Mouse (Mus musculus) kidney, postnatal 25 days (tissue): ENCODE results near the gene Fam217a.
"Not testable (repeated sequence)": the region's sequence is repeated elsewhere in the genome, so short reads cannot be mapped to it uniquely, and the experiment has no call there.

Experiments used
- DNase-seq, 2 experiments: peaks; one replicate each; pipeline ENCODE4 v3.0.0; 2021; ENCODE audit warnings: mixed read lengths in 2 of 2

The Fam217a gene

DNA sequence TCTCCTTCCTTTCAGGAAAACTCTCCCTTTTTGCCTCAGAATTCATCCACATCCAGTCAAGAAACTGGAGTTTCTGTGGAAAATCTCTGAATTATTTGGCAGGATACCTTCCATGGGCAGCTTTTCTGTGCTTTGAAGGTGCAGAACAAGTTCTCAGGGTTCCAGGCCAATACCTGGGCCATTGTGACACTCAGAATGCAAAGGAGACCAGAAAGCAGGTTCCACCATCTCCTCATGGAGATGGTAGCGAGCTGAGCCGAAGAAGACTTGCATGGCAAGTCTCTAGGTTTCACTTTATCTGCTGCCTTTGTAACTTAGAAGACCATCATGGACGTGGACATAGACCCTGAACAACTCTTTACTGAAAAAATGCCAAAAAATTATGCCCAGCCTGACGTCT, at the start of gene Fam217a, which contains the start of gene 4933417A18Rik:
Fam217a (minus strand) TSS at position 101 of the 400 bp plus-strand sequence.
4933417A18Rik (plus strand) TSS at position 200 of the 400 bp plus-strand sequence.
- DNase-seq = no peak

GRCm38 (mm10) chr13:34973770-34974169, 49.7 kb upstream of the Fam217a start:
- DNase-seq = no peak

DNA sequence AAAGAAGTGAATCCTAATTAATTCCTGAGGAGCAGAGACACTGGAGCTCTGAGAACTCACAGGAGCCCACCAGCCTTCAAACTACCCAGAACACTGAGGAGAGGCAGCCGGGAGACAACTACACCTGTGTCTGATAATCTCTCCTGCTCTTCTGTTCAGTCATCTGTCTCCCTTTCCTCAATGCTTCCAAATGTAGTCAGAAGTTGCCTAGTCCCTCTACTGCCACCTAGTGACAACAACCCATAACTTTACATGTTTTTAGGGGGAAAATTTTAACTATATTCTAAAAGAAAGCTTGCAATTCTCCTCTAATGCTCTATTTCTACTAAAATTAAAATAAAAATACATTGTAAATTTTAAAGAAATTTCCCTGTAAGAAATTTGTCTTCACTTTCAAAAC, 49.0 kb upstream of the Fam217a start:
- DNase-seq = no peak

- not testable (repeated sequence) for DNase-seq
Observed at GRCm38 (mm10) chr13:34972456-34972855, 48.3 kb upstream of the Fam217a start.

DNA sequence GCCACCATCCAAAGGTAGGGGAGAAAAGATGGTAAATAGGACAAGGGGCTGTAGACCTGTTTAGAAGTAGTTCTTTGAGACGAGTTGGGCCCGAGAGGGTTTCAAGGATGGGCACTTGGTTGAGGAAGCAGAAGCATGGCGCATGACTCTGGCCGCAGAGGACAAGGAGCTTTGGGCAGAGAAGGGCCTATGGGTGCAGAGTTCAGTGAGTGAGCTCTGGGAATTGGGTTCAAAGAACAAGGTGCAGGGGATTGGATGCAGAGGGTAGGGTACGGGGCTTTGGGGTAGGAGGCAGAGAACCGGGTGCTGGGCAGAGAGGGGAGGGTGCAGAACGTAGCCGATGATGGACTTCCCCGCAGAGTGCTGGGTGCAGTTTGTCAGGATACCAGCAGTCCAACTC, 41.5 kb upstream of the Fam217a start:
- peak in 1 of 2 experiments; percentile 37 for DNase-seq

GRCm38 (mm10) chr13:34964866-34965265, 40.8 kb upstream of the Fam217a start:
- DNase-seq = peak in 1 of 2 experiments; percentile 59

- peak; percentile 30 to 43 for DNase-seq
Observed at GRCm38 (mm10) chr13:34964419-34964818, 40.3 kb upstream of the Fam217a start.

DNA sequence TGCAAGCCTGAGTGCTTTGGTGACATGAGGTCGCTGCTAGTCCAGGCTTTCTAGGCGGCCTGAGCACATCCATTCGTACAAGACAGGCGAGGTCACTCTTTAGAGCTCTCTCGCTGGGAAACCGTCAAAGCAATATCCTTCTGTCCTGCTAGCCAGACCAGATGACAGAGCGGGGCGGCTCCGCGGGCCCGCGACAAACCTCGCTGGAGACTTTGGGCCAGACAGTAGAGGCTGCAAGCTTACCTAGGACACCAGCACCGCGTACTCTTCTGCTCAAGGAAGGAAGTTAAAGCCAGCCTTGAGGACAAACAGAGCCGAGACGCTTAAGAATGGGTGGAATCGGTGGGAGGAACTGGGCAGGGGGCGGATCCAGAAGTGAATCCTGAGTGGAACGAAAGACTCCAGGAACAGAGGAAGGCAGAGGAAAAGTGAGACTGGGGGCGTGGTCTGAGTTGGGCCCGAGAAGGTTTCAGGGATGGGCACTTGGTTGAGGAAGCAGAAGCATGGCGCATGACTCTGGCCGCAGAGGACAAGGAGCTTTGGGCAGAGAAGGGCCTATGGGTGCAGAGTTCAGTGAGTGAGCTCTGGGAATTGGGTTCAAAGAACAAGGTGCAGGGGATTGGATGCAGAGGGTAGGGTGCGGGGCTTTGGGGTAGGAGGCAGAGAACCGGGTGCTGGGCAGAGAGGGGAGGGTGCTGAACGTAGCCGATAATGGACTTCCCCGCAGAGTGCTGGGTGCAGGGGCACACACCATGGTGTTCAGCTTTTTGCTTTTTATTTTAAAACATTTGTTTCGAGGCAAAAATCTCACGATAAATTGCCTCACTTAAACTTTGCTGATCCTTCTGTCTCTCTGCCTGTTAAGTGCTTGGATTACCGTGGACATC, 39.6 kb upstream of the Fam217a start, which contains the start of gene Eci3:
Eci3 (minus strand) TSS at position 300 of the 887 bp plus-strand sequence.
- DNase-seq = peak; percentile 88 to 95

DNA sequence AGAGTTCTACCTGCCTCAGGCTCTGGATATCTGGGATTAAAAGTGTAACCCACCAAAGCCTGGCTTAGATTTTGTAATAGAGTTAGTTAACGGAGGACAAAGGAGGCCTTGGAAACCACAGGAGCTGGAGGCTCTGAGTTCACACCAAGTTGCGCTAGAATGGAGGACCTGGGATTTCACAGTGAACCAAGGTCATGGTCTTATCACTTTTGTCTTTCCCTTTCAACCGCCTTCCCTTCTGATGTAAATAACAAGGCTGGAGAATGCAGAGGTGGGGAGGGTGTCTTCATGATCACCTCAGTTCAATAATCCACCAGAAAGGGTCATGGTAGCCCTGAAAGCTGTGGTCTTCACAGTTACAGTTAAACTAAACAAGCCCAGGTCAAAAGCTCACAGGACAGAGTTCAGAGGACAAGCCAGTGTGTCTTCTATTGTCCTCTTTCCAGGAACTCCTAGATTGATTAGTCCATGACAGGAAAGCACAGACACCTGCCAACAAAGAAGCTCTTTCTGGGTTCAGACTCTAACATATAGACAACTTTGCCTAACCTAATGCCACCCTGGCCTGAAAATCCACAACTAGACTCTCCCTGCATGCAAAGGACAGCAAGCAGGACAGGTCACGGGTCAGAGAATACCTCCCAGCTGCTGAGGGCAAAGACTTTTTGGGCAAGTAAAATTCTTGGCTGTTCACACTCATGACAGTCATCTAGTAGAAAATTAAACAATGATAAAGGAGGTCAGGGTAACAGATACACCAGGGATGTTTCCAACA, 37.1 kb upstream of the Fam217a start:
- peak; percentile 42 to 79 for DNase-seq

DNA sequence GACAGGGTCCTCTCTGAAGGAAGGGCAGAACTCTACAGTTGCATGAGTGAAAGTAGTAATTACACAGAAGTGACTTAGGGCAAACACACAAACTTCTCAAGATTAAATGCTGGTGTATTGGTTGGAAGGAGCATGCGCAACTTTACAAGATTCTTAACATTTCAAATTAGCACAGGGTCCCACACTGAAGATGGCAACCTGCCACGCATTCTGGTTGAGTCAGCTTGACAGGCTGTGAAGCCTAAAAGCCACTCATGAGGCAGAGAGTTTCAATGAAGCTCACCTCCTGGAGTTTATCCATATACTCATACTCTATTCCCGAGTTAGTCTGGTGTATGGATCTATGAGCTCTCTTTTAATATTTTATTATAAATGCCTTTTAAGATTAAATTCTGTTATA, 34.0 kb upstream of the Fam217a start:
- DNase-seq = peak; percentile 53 to 58

DNA sequence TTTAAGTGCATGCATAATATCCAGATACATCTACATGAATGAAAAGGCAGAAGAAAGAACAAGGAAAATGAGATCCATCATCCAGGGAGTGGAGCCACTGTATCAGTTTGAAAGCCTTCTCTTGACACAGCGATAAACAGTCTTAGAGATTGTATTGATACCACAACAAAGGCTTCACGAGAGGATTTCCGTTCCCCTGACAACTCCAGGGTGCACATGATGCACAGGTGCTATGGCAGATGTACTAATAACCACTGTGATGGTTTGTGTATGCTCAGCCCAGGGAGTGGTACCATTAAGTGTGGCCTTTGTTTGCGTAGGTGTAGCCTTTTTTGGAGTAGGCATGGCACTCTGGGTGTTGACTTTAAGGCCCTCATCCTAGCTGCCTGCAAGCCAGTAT, 32.8 kb upstream of the Fam217a start:
- DNase-seq = no peak

GRCm38 (mm10) chr13:34951437-34951836, 27.3 kb upstream of the Fam217a start:
- not testable (repeated sequence) for DNase-seq

- no peak for DNase-seq
Observed at GRCm38 (mm10) chr13:34942370-34942769, 18.3 kb upstream of the Fam217a start.

GRCm38 (mm10) chr13:34934931-34935644, 11.0 kb upstream of the Fam217a start:
- no peak for DNase-seq

- peak; percentile 35 to 64 for DNase-seq
Observed at GRCm38 (mm10) chr13:34916520-34917167, 7.5 kb downstream of the Fam217a start.

GRCm38 (mm10) chr13:34914614-34915013, 9.5 kb downstream of the Fam217a start:
- no peak for DNase-seq

DNA sequence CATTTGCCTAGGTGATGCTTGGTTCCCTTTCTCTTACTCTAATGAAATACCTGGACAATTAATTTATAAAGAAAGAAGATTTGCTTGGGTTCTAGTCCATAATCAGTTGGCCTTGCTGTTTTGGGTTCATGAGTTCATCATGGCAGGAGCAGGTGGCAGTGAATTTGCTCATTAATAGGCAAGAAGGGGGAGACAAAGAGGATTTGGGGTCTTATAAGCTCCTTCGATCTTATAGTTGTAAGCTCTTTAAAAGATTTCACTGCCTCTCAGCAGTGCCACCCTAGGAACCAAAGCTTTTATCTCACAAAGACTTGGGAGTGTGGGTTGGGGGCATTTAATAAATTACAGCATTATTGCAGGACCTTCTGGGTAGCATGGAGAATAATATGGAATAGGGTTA, 31.2 kb downstream of the Fam217a start:
- no peak for DNase-seq

- DNase-seq = no peak
Observed at GRCm38 (mm10) chr13:34876481-34876880, 47.6 kb downstream of the Fam217a start.

DNA sequence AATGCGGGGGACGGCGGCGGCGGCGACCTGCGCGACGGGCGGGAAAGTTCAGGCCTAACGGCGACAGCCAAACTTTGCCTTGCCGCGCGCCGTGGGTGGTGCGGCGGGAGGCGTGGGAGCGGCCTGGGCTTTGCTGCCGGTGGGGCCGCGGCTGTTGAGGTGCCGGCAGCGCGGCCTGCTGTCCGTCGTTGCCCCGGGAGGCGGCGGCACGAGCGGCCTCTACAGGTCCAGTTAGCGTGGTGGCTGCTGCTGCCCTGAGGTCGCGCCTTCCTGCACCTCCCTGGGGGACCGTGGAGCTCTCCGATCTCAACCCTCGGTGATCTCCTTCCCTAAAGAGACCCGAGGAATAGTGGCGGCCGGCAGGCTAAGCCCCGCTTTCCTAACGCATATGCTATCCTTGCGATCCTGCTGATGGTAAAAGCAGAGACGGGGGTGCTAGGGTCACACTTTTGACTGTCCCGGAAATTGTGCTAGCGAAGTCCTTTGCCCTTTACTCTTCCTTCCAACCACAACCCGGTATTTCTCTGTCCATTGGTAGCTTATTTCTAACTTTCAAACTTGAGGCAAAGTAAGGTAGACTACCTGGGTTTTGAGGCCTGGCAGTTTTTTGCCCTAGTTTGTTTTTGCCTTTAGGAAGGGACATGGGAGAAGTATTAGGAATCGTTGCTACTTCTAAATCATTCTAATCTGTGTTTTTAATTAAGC, 48.2 kb downstream of the Fam217a start:
- DNase-seq = peak; percentile 66 to 83

GRCm38 (mm10) chr13:34875166-34875710, 48.9 kb downstream of the Fam217a start, which contains the start of gene Prpf4b:
Gene Prpf4b (plus strand): TSS chr13:34875302.
- DNase-seq = peak; percentile 96

DNA sequence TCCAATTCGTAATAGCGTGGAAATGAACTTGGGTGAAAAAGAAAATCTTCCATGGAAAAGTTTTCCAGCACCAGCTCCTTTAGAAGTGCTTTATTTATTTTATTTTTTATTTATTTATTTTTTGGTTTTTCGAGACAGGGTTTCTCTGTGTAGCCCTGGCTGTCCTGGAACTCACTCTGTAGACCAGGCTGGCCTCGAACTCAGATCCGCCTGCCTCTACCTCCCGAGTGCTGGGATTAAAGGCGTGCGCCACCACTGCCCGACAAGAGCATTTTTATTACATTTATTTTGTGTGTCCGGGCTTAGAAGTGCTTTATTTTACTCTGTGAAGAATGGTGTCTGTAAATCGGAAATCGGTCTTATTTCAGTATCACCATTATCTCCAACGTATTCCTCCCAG, 49.4 kb downstream of the Fam217a start:
- peak; percentile 13 to 40 for DNase-seq
